Mouse (Mus musculus): ENCODE measurements around the gene Ankrd60. TPM values are rescaled to one million over a fixed set of nuclear protein-coding genes. Genes with fewer than 3 reads are reported as not detected.

Ankrd60 gene
- not detected in 2 replicates for polyA plus RNA-seq (2012; rRNA removed; ENCODE audit: low replicate concordance)

GRCm38 (mm10) chr2:173577669-173578557, at the start of gene Ankrd60:
Ankrd60 (minus strand) TSS chr2:173578365.

GRCm38 (mm10) chr2:173522376-173522775, 55.8 kb downstream of the Ankrd60 start, which contains the start of gene 1700021F07Rik:
1700021F07Rik (plus strand) TSS chr2:173522586.

Other genes with a start within 250 kb of the Ankrd60 start
- not detected in 2 replicates for gene 1700021F07Rik, start 55.8 kb downstream of the Ankrd60 start, polyA plus RNA-seq (2012; rRNA removed; ENCODE audit: low replicate concordance)
- 49.1 and 86.9 TPM in 2 replicates for gene Rab22a, start 81.4 kb upstream of the Ankrd60 start, polyA plus RNA-seq (2012; rRNA removed; ENCODE audit: low replicate concordance)
- not detected in 2 replicates for gene 1700010B08Rik, start 141.1 kb upstream of the Ankrd60 start, polyA plus RNA-seq (2012; rRNA removed; ENCODE audit: low replicate concordance)
- gene Vapb, start 159.1 kb upstream of the Ankrd60 start, polyA plus RNA-seq (2012; rRNA removed; ENCODE audit: low replicate concordance): 7.1 and 8.9 TPM in 2 replicates